ENCODE assay signal across 11 mouse cellular contexts in the genomic region with DNA sequence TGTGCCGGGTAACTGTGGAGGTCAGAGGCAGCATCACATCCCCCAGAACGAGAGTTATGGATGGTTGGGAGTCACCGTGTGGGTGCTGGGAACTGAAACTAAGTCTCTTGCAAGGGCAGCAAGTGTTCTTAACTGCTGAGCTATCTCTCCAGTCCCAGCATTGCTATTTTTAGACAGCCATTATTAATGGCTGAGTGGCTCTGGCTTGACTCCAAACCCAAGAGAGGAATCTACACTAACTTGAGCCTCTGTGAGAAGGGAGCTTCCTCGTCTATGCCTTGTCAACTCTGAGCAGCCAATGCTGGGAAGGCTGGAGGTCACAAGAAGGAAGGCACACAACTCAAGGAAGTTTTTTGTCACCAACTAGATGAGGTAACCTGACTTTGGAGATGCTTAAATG. TPM values are rescaled to one million over a fixed set of nuclear protein-coding genes. Genes with fewer than 3 reads are reported as not detected.
DNase-seq lines count a peak whose midpoint lies in the region; TF ChIP-seq lines count a peak whose summit lies in the region.
"Had no signal": no experiment of that assay in that cellular context is flagged by ENCODE, and none has a peak within 500 bp of the region (broad histone marks: within the 10 kb centered on the region; RNA-seq: fewer than 3 reads in every experiment).

No protein-coding gene starts in this region.

- H3K4me1 ChIP-seq in kidney, adult 2 months (ENCODE audit: control insufficient read depth, insufficient read depth, low read length), result peaks cover 6% of the 10 kb centered on the region; the same call in 1 of the 2 replicates
- H3K4me1 ChIP-seq: hindbrain, embryonic 10.5 days had no signal

- intact Hi-C loops in left cerebral cortex, postnatal 4 days (cut with DNase I), result no loop called here

- 16% methylated on average over 4 of the region's 4 CpGs for WGBS in kidney, adult 2 months

- H3K27me3 ChIP-seq in kidney, adult 2 months (replicated peaks; ENCODE audit: control insufficient read depth, insufficient read depth, low read length), result no peaks in the 10 kb centered on the region

- DNase-seq in left cerebral cortex, postnatal 4 days, result peak; percentile 41
- no peak for DNase-seq in left cerebral cortex, adult 9 months (ENCODE audit: low spot score in 2 of 2)
- DNase-seq in brain, embryonic 14.5 days (ENCODE audit: low read depth), result peak; percentile 56
- peak; percentile 76 for DNase-seq in kidney, adult 2 months
- peak; percentile 49 for DNase-seq in skeletal muscle tissue, adult 2 months (ENCODE audit: low read depth, low spot score)
- DNase-seq in thymus, adult 18-20 months, result no peak
- DNase-seq in layer of hippocampus, adult 8-10 months (ENCODE audit: low spot score in 2 of 2), result no peak

- no peak overlapping the region for H3K4me3 ChIP-seq in kidney, adult 2 months (ENCODE audit: insufficient read depth, low read depth, low read length)
- H3K4me3 ChIP-seq: hindbrain, embryonic 10.5 days had no signal

- H3K27ac ChIP-seq in kidney, adult 2 months (ENCODE audit: insufficient read depth, low read depth, low read length), result no peak overlapping the region
- H3K27ac ChIP-seq: hindbrain, embryonic 10.5 days had no signal

- TF ChIP-seq POLR2A in brain, embryonic 14.5 days (IDR thresholded peaks at IDR 0.05; ENCODE audit: borderline replicate concordance, extremely low read depth, insufficient read depth, insufficient read length, poor library complexity, severe bottlenecking), result no peak
- no peak for TF ChIP-seq POLR2A in kidney, adult 2 months (IDR thresholded peaks at IDR 0.05; ENCODE audit: low read depth, low read length)

- H3K36me3 ChIP-seq in kidney, adult 2 months (ENCODE audit: control insufficient read depth, insufficient read depth, low read length), result no peaks in the 10 kb centered on the region
- H3K36me3 ChIP-seq: hindbrain, embryonic 10.5 days had no signal

- no peak for TF ChIP-seq CTCF in brain, embryonic 14.5 days (IDR thresholded peaks at IDR 0.05; ENCODE audit: borderline replicate concordance, extremely low read depth, insufficient read depth, insufficient read length)
- TF ChIP-seq CTCF in kidney, adult 2 months (conservative IDR thresholded peaks at IDR 0.05; ENCODE audit: insufficient read depth, insufficient read length, low read depth, low read length), result no peak

RNA-seq across cellular contexts. Expression of a gene that starts 16.7 kb away (rescaled TPM):
- under 1 TPM in 1 of 2 experiments, not detected in 1; 0.28 TPM for total RNA-seq in left cerebral cortex, postnatal 4 days (2021)
- polyA plus RNA-seq in brain, embryonic 14.5 days (2012; rRNA removed), result 0.03 and 0.07 TPM in 2 replicates
- polyA plus RNA-seq in kidney, adult 2 months (2012; rRNA removed), result 0.11 and 0.27 TPM in 2 replicates
- not detected for total RNA-seq in layer of hippocampus, adult 8-10 months (2022)
- polyA plus RNA-seq: embryonic facial prominence, embryonic 11.5 days; liver, embryonic 11.5 days; spleen, adult 2 months had no signal

Comparison
In these comparisons a context has a peak if more than half of its experiments do, and no peak if none do; other contexts are left out.
1. DNase-seq: peak in left cerebral cortex, postnatal 4 days (single experiment), brain, embryonic 14.5 days (single experiment), kidney, adult 2 months (single experiment) and skeletal muscle tissue, adult 2 months (single experiment); none in left cerebral cortex, adult 9 months (0 of 2), thymus, adult 18-20 months (0 of 2) and layer of hippocampus, adult 8-10 months (0 of 2).